Comparison of ENCODE assay signal across 8 mouse cellular contexts in the genomic region with DNA sequence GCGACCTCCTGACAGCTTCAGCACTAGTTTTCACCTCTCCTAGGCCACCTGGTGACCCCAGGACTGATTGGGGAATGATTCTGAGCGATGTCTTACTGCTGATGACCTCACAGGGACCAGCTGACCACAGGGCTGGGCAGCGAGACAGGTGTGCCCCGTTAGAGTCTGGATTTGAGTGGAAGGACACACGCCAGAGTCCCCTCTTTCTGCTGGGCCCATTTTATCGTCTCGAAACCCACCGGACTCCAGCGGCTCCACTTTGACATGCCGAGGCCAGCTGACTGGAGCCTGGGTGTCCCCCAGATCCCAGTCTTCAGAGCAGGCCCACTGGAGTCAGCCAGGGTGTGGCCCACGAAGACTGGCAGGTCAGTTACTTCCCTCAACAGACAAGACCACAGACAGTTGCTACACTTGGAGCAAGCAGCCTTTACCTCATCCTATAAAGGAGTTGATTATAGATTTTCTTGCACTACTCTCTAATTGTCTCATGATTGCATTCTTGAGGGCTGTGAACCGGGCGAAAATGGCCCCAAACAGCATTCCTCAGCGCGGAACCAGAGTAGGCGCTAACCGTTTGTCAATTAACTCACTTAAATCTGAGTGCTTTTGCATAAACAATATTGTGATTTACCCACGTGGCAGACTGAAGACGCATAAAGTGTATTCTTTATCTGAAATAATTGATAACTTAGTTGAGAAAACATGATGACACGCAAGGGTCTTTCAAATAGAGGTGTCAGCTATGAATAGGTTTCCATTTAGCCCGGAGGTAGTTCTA. TPM values are rescaled to one million over a fixed set of nuclear protein-coding genes. Genes with fewer than 3 reads are reported as not detected.
A peak's percentile ranks its signal among the peaks of the same experiment; 100 is the strongest.
DNase-seq lines count a peak whose midpoint lies in the region; ATAC-seq lines count a peak whose summit lies in the region.

No protein-coding gene starts in this region.

- no peak for DNase-seq in heart, embryonic 10.5 days (ENCODE audit: low spot score)
- no peak for DNase-seq in heart, adult 9 months (ENCODE audit: low spot score in 2 of 2)
- DNase-seq in urinary bladder, postnatal 14 days (ENCODE audit: low spot score), result peak; percentile 37
- DNase-seq in urinary bladder, postnatal 36 days (ENCODE audit: low spot score in 2 of 2), result no peak
- DNase-seq in gastrocnemius, adult 18-20 months (ENCODE audit: low spot score), result no peak
- DNase-seq in gastrocnemius, postnatal 36 days, result no peak

- H3K27ac ChIP-seq in heart, embryonic 10.5 days, result peak overlapping the region; percentile 94
- peak overlapping the region; percentile 93 for H3K27ac ChIP-seq in hindbrain, embryonic 13.5 days
- peak overlapping the region; percentile 94 for H3K27ac ChIP-seq in macrophage

- H3K9me3 ChIP-seq in heart, embryonic 10.5 days, result no peaks in the 10 kb centered on the region
- no peaks in the 10 kb centered on the region for H3K9me3 ChIP-seq in hindbrain, embryonic 13.5 days

- peak overlapping the region; percentile 81 for H3K9ac ChIP-seq in hindbrain, embryonic 13.5 days

- WGBS in heart, embryonic 10.5 days, result 13% methylated on average over 21 of the region's 21 CpGs
- WGBS in hindbrain, embryonic 13.5 days, result 14% methylated on average over 21 of the region's 21 CpGs
- WGBS in macrophage (ENCODE audit: missing documents), result 10% methylated on average over 21 of the region's 21 CpGs

- intact Hi-C loops in gastrocnemius, postnatal 36 days (cut with DNase I), result no loop called here

- ATAC-seq in hindbrain, embryonic 13.5 days (ENCODE audit: low FRiP score), result no peak; the same call in 1 of the 2 replicates

- H3K4me3 ChIP-seq in heart, embryonic 10.5 days, result peak overlapping the region; percentile 78
- peak overlapping the region; percentile 64 for H3K4me3 ChIP-seq in hindbrain, embryonic 13.5 days
- H3K4me3 ChIP-seq in macrophage (ENCODE audit: inconsistent target), result peak overlapping the region; percentile 85

- peaks cover 27% of the 10 kb centered on the region for H3K36me3 ChIP-seq in heart, embryonic 10.5 days
- peaks cover 21% of the 10 kb centered on the region for H3K36me3 ChIP-seq in hindbrain, embryonic 13.5 days
- H3K36me3 ChIP-seq in macrophage (ENCODE audit: inconsistent target), result peaks cover 23% of the 10 kb centered on the region; the same call in 1 of the 2 replicates

- H3K4me2 ChIP-seq in hindbrain, embryonic 13.5 days, result peak overlapping the region; percentile 83

- H3K27me3 ChIP-seq in heart, embryonic 10.5 days (ENCODE audit: insufficient read depth, poor library complexity, severe bottlenecking), result no peaks in the 10 kb centered on the region
- peaks cover 22% of the 10 kb centered on the region for H3K27me3 ChIP-seq in hindbrain, embryonic 13.5 days

- H3K4me1 ChIP-seq in heart, embryonic 10.5 days, result peaks cover 55% of the 10 kb centered on the region
- H3K4me1 ChIP-seq in hindbrain, embryonic 13.5 days (replicated peaks), result peaks cover 58% of the 10 kb centered on the region

- H3K79me2 ChIP-seq in macrophage (ENCODE audit: inconsistent target), result peaks cover 32% of the 10 kb centered on the region

RNA-seq across cellular contexts. Expression of a gene that starts 0.6 kb away (rescaled TPM):
- 33.2 and 36.0 TPM in 2 replicates for polyA plus RNA-seq in heart, embryonic 10.5 days (2016; fragmentation: Nextera tagmentation; extraction: Ambion mirVana)
- polyA plus RNA-seq in hindbrain, embryonic 13.5 days (2015; fragmentation: Nextera tagmentation; extraction: Ambion mirVana), result 22.5 and 28.5 TPM in 2 replicates
- 100 to 1,000 TPM in 14 of 26 experiments, 10 to 100 TPM in 12; 39.0 to 197 (median 104) TPM for total RNA-seq in macrophage (2018; cell fraction: chromatin; rRNA removed)
- 10 to 100 TPM; 17.3 to 43.5 (median 30.9) TPM for total RNA-seq in macrophage (2018; cell fraction: cytosol; rRNA removed)
- 100 to 1,000 TPM in 4 of 26 experiments, 10 to 100 TPM in 22; 38.0 to 127 (median 68.2) TPM for total RNA-seq in macrophage (2018; cell fraction: nucleus; rRNA removed)
- polyA plus RNA-seq in macrophage (2018), result 21.8 to 34.7 TPM (median 34.2 TPM) in 3 replicates
- 10 to 100 TPM; 13.9 to 14.3 TPM for total RNA-seq in gastrocnemius, adult 18-20 months (2021)
- 10 to 100 TPM; 14.7 to 15.5 TPM for total RNA-seq in gastrocnemius, postnatal 36 days (2021)

RNA-seq across cellular contexts. Expression of a gene that starts 0.9 kb away (rescaled TPM):
- 33.9 and 37.4 TPM in 2 replicates for polyA plus RNA-seq in heart, embryonic 10.5 days (2016; fragmentation: Nextera tagmentation; extraction: Ambion mirVana)
- polyA plus RNA-seq in hindbrain, embryonic 13.5 days (2015; fragmentation: Nextera tagmentation; extraction: Ambion mirVana), result 104 and 106 TPM in 2 replicates
- 10 to 100 TPM; 20.2 to 77.5 (median 50.6) TPM for total RNA-seq in macrophage (2018; cell fraction: chromatin; rRNA removed)
- total RNA-seq in macrophage (2018; cell fraction: cytosol; rRNA removed), result 10 to 100 TPM; 12.6 to 17.8 (median 15.1) TPM
- 10 to 100 TPM; 13.4 to 62.9 (median 39.9) TPM for total RNA-seq in macrophage (2018; cell fraction: nucleus; rRNA removed)
- polyA plus RNA-seq in macrophage (2018), result 15.2 to 21.5 TPM (median 20.5 TPM) in 3 replicates
- 10 to 100 TPM; 10.5 to 11.2 TPM for total RNA-seq in gastrocnemius, adult 18-20 months (2021)
- total RNA-seq in gastrocnemius, postnatal 36 days (2021), result 10 to 100 TPM; 11.3 to 12.0 TPM

RNA-seq across cellular contexts. Expression of a gene that starts 11.0 kb away (rescaled TPM):
- 0.11 TPM in 1 of 2 replicates, not detected in the other for polyA plus RNA-seq in heart, embryonic 10.5 days (2016; fragmentation: Nextera tagmentation; extraction: Ambion mirVana)
- 0.94 and 1.3 TPM in 2 replicates for polyA plus RNA-seq in hindbrain, embryonic 13.5 days (2015; fragmentation: Nextera tagmentation; extraction: Ambion mirVana)
- total RNA-seq in macrophage (2018; cell fraction: chromatin; rRNA removed), result 1 to 10 TPM in 3 of 26 experiments, under 1 TPM in 8, not detected in 15; 0.21 to 1.7 (median 0.51) TPM
- total RNA-seq in macrophage (2018; cell fraction: cytosol; rRNA removed), result not detected
- under 1 TPM in 7 of 26 experiments, not detected in 19; 0.24 to 0.85 (median 0.42) TPM for total RNA-seq in macrophage (2018; cell fraction: nucleus; rRNA removed)
- polyA plus RNA-seq in macrophage (2018), result not detected in 3 replicates
- under 1 TPM; 0.32 to 0.38 TPM for total RNA-seq in gastrocnemius, adult 18-20 months (2021)
- under 1 TPM in 1 of 2 experiments, not detected in 1; 0.25 TPM for total RNA-seq in gastrocnemius, postnatal 36 days (2021)

RNA-seq across cellular contexts. Expression of a gene that starts 20.9 kb away (rescaled TPM):
- polyA plus RNA-seq in heart, embryonic 10.5 days (2016; fragmentation: Nextera tagmentation; extraction: Ambion mirVana), result 156 and 197 TPM in 2 replicates
- 88.1 and 96.1 TPM in 2 replicates for polyA plus RNA-seq in hindbrain, embryonic 13.5 days (2015; fragmentation: Nextera tagmentation; extraction: Ambion mirVana)
- total RNA-seq in macrophage (2018; cell fraction: chromatin; rRNA removed), result 100 to 1,000 TPM in 14 of 26 experiments, 10 to 100 TPM in 12; 50.0 to 163 (median 113) TPM
- total RNA-seq in macrophage (2018; cell fraction: cytosol; rRNA removed), result 10 to 100 TPM; 21.5 to 41.1 (median 31.1) TPM
- 100 to 1,000 TPM in 4 of 26 experiments, 10 to 100 TPM in 22; 38.9 to 116 (median 73.8) TPM for total RNA-seq in macrophage (2018; cell fraction: nucleus; rRNA removed)
- polyA plus RNA-seq in macrophage (2018), result 30.5 to 41.6 TPM (median 31.5 TPM) in 3 replicates
- total RNA-seq in gastrocnemius, adult 18-20 months (2021), result 100 to 1,000 TPM; 183 to 194 TPM
- 100 to 1,000 TPM; 179 to 183 TPM for total RNA-seq in gastrocnemius, postnatal 36 days (2021)

RNA-seq across cellular contexts. Expression of a gene that starts 23.5 kb away (rescaled TPM):
- 21.3 and 22.3 TPM in 2 replicates for polyA plus RNA-seq in heart, embryonic 10.5 days (2016; fragmentation: Nextera tagmentation; extraction: Ambion mirVana)
- 51.9 and 57.4 TPM in 2 replicates for polyA plus RNA-seq in hindbrain, embryonic 13.5 days (2015; fragmentation: Nextera tagmentation; extraction: Ambion mirVana)
- 1 to 10 TPM in 12 of 26 experiments, under 1 TPM in 4, not detected in 10; 0.63 to 4.0 (median 1.4) TPM for total RNA-seq in macrophage (2018; cell fraction: chromatin; rRNA removed)
- 10 to 100 TPM in 10 of 26 experiments, 1 to 10 TPM in 16; 3.9 to 13.7 (median 9.5) TPM for total RNA-seq in macrophage (2018; cell fraction: cytosol; rRNA removed)
- 1 to 10 TPM in 25 of 26 experiments, under 1 TPM in 1; 0.98 to 8.8 (median 3.9) TPM for total RNA-seq in macrophage (2018; cell fraction: nucleus; rRNA removed)
- polyA plus RNA-seq in macrophage (2018), result 7.8 to 14.5 TPM (median 12.4 TPM) in 3 replicates
- total RNA-seq in gastrocnemius, adult 18-20 months (2021), result 10 to 100 TPM; 17.7 to 23.3 TPM
- 10 to 100 TPM; 14.9 to 15.8 TPM for total RNA-seq in gastrocnemius, postnatal 36 days (2021)
